Mouse (Mus musculus) ES-E14 (cell line): Measurements from ENCODE around the gene Tmem132a.

Experiments
- CHD2 ChIP-seq: IDR thresholded peaks from 2 replicates; pipeline ENCODE4 v1.6.1; 2014; ENCODE audit warnings: mild to moderate bottlenecking, low read depth, low read length, inconsistent platforms
- HCFC1 ChIP-seq: IDR thresholded peaks from 2 replicates; pipeline ENCODE4 v1.6.1; 2012; ENCODE audit warnings: low read length, inconsistent platforms, borderline replicate concordance; ENCODE audit not compliant: insufficient read depth
- ZC3H11A ChIP-seq: IDR thresholded peaks from 2 replicates; pipeline ENCODE4 v1.6.1; 2012; ENCODE audit warnings: low read depth, mild to moderate bottlenecking, inconsistent platforms, low read length, borderline replicate concordance
- ZNF384 ChIP-seq: IDR thresholded peaks from 2 replicates; pipeline ENCODE4 v1.6.1; 2012; ENCODE audit warnings: low read depth, low read length, inconsistent platforms

GRCm38 (mm10) chr19:10829436-10830175 lies 40.1 kb downstream of the Tmem132a start, which contains the start of gene Cd6:
- TF ChIP-seq ZC3H11A (no peak), CHD2 (no peak), ZNF384 (no peak), HCFC1 (no peak)
